In the genomic region with DNA sequence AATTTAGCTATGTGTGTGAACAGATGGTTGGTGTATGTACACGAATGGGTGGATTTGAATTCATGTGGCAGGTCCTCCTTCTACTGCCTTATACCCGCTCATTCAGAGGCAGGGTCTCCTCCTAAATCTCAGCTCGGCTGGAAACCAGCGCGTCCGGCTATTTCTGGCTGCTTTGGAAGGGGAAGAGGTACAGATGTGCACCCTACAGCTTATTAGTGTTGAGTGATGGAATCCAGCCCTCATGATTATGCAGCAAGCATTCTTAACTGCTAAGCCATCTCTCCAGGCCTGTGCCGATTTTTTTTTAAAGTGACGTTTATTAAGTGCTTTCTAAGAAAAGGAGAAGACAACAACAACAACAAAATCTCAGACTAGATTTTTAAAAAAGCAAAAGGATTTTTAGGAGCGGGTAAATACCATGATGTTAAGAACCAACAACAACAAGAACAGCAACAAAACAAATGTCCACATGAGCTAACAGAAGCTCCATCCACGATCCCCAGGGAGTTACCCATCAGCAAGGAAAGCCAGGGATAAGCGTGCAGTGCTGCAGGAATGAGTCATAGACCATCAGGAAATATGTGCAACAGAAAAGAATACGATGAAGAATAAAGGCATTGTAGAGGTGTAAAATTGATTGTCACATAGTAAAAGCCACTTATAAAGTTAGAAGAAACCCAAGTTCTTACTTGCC, we compare ENCODE assay signal across 19 mouse cellular contexts.
DNase-seq lines count a peak whose midpoint lies in the region; ATAC-seq and TF ChIP-seq lines count a peak whose summit lies in the region.
"Had no signal": no experiment of that assay in that cellular context is flagged by ENCODE, and none has a peak within 500 bp of the region (broad histone marks: within the 10 kb centered on the region; RNA-seq: fewer than 3 reads in every experiment).

No protein-coding gene starts in this region.

- H3K27me3 ChIP-seq in lung, embryonic 15.5 days, result no peaks in the 10 kb centered on the region
- H3K27me3 ChIP-seq: hindbrain, embryonic 15.5 days; limb, embryonic 12.5 days; neural tube, embryonic 12.5 days; Patski had no signal

- DNase-seq in lung, adult 2 months, result no peak
- peak; percentile 4 to 27 for DNase-seq in heart, adult 9 months (ENCODE audit: low spot score in 2 of 2)
- DNase-seq in heart, postnatal 14 days, result peak; percentile 16 to 36
- DNase-seq in natural killer cell, adult 2 months (ENCODE audit: low spot score in 2 of 2), result no peak
- no peak for DNase-seq in cerebellum, adult 11-12 months
- DNase-seq in cerebellum, adult 9-11 months, result no peak
- DNase-seq: cerebellum, postnatal 36 days; gastrocnemius, postnatal 14 days; layer of hippocampus, postnatal 36 days; liver, postnatal 0 days; midbrain, embryonic 14.5 days; thymus, postnatal 25 days had no signal

- H3K9me3 ChIP-seq in lung, embryonic 15.5 days, result no peaks in the 10 kb centered on the region
- H3K9me3 ChIP-seq: hindbrain, embryonic 15.5 days; limb, embryonic 12.5 days; neural tube, embryonic 12.5 days had no signal

- H3K4me3 ChIP-seq in lung, embryonic 15.5 days, result no peak overlapping the region
- H3K4me3 ChIP-seq in lung, adult 2 months (replicated peaks; ENCODE audit: extremely low read depth, low read depth, low read length), result no peak overlapping the region
- H3K4me3 ChIP-seq in olfactory bulb, adult 2 months (ENCODE audit: insufficient read depth, low read depth, low read length), result no peak overlapping the region
- H3K4me3 ChIP-seq: hindbrain, embryonic 15.5 days; limb, embryonic 12.5 days; neural tube, embryonic 12.5 days had no signal

- TF ChIP-seq POLR2A in lung, adult 2 months (IDR thresholded peaks at IDR 0.05; ENCODE audit: borderline replicate concordance, extremely low read depth, low read depth, low read length), result no peak
- no peak for TF ChIP-seq POLR2A in olfactory bulb, adult 2 months (IDR thresholded peaks at IDR 0.05; ENCODE audit: insufficient read depth, low read depth, low read length)

- intact Hi-C loops in heart, postnatal 14 days (cut with DNase I), result loop anchor here (5.0 kb wide), 1 partner anchor 203 kb away; no protein-coding TSS in a partner anchor

- H3K9ac ChIP-seq in lung, embryonic 15.5 days, result no peak overlapping the region
- H3K9ac ChIP-seq: hindbrain, embryonic 15.5 days; limb, embryonic 12.5 days; liver, postnatal 0 days; neural tube, embryonic 12.5 days had no signal

- no peak for TF ChIP-seq CTCF in lung, adult 2 months (IDR thresholded peaks at IDR 0.05; ENCODE audit: insufficient read depth, low read length)
- no peak for TF ChIP-seq CTCF in olfactory bulb, adult 2 months (IDR thresholded peaks at IDR 0.05; ENCODE audit: insufficient read depth, low read depth, low read length)

- H3K4me1 ChIP-seq in lung, embryonic 15.5 days, result peaks cover 13% of the 10 kb centered on the region
- H3K4me1 ChIP-seq in lung, adult 2 months (ENCODE audit: control insufficient read depth, insufficient read depth, low read length), result no peaks in the 10 kb centered on the region; the same call in 1 of the 2 replicates
- peaks cover 8% of the 10 kb centered on the region for H3K4me1 ChIP-seq in olfactory bulb, adult 2 months (ENCODE audit: control insufficient read depth, insufficient read depth, low read length)

- H3K4me2 ChIP-seq in lung, embryonic 15.5 days, result peak overlapping the region; percentile 4; the same call in 1 of the 2 replicates
- H3K4me2 ChIP-seq: hindbrain, embryonic 15.5 days; limb, embryonic 12.5 days; neural tube, embryonic 12.5 days had no signal

- peak overlapping the region; percentile 43; the same call in 1 of the 2 replicates for H3K27ac ChIP-seq in lung, embryonic 15.5 days
- H3K27ac ChIP-seq in olfactory bulb, adult 2 months (ENCODE audit: insufficient read depth, low read depth, low read length), result peak overlapping the region; percentile 58
- H3K27ac ChIP-seq: hindbrain, embryonic 15.5 days; limb, embryonic 12.5 days; neural tube, embryonic 12.5 days had no signal

- WGBS in lung, embryonic 15.5 days, result 38% methylated on average over 12 of the region's 12 CpGs
- 59% methylated on average over 12 of the region's 12 CpGs for WGBS in lung, adult 2 months
- WGBS in olfactory bulb, adult 2 months, result 25% methylated on average over 12 of the region's 12 CpGs

- H3K36me3 ChIP-seq in lung, embryonic 15.5 days, result no peaks in the 10 kb centered on the region
- H3K36me3 ChIP-seq: hindbrain, embryonic 15.5 days; limb, embryonic 12.5 days; neural tube, embryonic 12.5 days had no signal

- peak; percentile 90; the same call in 1 of the 2 replicates for ATAC-seq in lung, embryonic 15.5 days (ENCODE audit: borderline replicate concordance, extremely low read depth, low FRiP score, low TSS enrichment)
- ATAC-seq: forebrain, embryonic 16.5 days; liver, postnatal 0 days; Patski had no signal

Comparison
In these comparisons a context has a peak if more than half of its experiments do, and no peak if none do; other contexts are left out.
1. DNase-seq: peak in heart, adult 9 months (2 of 2) and heart, postnatal 14 days (2 of 2); none in lung, adult 2 months (single experiment), natural killer cell, adult 2 months (0 of 2), cerebellum, adult 11-12 months (single experiment) and cerebellum, adult 9-11 months (single experiment).